Mouse (Mus musculus) lung, adult 2 months (tissue): ENCODE data around the gene Msx2.

Source experiments
- CTCF ChIP-seq: fragments of 200-500 bp; IDR thresholded peaks from 2 replicates; pipeline ENCODE4 v1.5.1; 2011; ENCODE audit warnings: mild to moderate bottlenecking, low read length, control low read depth; ENCODE audit not compliant: insufficient read depth
- POLR2A ChIP-seq: fragments of 200-500 bp; IDR thresholded peaks from 2 replicates; pipeline ENCODE4 v1.6.1; 2011; ENCODE audit warnings: low read depth, mild to moderate bottlenecking, control low read depth, low read length, borderline replicate concordance; ENCODE audit errors: extremely low read depth

DNA sequence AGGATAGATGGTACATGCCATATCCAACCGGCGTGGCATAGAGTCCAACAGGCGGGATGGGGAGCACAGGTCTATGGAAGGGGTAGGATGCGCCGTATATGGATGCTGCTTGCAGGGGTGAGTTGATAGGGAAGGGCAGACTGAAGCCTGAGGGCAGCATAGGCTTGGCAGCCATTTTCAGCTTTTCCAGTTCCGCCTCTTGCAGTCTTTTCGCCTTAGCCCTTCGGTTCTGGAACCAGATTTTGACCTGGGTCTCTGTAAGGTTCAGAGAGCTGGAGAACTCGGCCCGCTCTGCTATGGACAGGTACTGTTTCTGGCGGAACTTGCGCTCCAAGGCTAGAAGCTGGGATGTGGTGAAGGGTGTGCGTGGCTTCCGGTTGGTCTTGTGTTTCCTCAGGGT lies 4.7 kb downstream of the Msx2 start:
- TF ChIP-seq CTCF (no peak), POLR2A (no peak)
